Mouse (Mus musculus): ENCODE data around the gene Zbtb40.

The Zbtb40 gene

DNA sequence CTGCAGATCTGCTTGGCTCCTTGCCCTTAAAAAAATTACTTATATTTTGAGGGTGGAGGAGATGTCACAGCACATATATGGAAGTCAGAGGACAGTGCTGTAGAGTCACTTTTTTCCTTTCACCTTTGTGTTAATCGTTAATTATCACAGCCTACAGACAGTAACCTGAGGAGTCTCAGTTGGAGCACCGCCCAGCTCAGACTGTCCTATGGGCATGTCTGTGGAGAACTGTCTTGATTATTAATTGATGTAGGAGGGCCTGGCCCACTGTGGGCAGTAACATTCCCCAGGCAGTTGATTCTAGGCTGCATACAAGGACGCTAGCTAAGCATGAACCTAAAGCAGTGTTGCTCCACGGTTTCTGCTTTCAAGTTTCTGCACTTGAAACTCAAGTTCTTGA, 16.1 kb downstream of the Zbtb40 start:
- no peak for DNase-seq

DNA sequence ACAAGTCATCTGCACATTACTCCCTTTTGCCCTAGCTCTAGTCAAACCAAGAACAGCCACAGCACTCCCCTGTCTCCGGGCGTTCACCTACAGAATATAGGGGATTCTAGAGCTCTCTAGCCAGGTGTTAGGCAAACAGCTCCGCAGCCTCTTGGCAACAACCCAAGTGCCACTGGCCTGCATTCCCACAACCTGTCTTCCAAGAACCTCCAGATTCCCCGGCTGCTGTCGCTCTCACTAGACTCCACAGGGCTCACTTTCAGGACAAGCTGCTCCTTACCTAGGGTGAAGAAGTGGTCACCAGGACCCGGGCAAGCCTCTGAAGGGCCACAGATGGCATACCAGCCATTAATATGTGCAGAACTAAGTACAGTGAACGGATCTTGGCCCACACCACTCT, 17.3 kb downstream of the Zbtb40 start:
- no peak for DNase-seq

DNA sequence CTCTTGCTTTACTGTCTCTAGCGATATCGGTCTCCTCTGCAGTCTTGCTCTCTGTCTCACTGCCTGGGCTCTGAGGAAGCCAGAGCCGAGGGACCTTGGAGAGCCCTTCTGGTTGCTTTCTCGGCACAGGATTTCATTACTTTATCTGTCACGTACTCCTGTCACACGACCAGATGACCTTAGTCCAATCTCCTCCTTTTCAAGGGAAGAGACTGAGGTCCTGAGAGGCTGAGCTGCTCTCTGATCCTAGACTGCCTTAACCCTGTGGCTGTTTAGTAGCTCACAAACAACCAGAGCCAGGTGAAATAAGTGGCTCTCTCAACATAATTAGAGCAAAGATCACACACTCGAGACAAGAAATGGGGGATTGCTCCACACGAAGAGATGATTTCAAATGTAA, 19.3 kb downstream of the Zbtb40 start:
- no peak for DNase-seq

DNA sequence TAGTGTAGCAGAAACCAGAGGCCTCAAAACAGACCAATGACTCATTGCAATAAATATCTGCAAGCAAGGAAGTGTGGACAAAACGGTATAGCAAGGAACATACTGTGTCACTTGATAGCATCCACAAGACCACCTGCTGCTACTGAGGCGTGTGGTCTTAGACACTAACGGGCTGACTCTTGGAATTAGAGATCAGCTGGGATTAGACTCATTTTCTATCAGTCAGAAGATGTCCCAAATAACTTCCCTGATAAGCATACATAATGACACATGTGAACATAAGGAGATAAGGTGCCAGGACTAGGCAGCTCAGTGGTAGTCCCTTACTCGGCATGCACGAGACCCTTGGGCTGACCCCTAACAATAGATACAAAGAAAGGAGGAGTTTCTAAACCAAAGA, 21.6 kb downstream of the Zbtb40 start:
- DNase-seq: no peak

DNA sequence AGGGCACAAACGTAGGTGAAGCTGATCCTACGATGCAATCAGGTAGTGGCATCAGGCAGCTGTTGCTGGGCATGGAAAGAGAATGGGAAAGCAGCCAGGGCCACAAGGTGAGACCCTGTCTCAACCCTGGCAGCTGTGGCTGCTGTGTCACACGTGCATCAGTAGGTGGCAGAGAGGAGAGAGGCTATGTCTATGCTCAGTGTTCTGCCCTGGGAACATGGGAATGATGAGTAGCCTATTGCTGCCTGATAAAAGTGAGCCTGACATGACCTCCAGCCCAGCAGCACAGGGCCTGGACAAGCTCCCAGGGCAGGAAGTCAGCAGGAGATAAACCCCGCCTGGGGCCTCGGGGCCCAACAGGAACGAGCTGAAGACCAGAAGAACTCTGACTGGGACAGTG, 23.0 kb downstream of the Zbtb40 start:
- DNase-seq: no peak

DNA sequence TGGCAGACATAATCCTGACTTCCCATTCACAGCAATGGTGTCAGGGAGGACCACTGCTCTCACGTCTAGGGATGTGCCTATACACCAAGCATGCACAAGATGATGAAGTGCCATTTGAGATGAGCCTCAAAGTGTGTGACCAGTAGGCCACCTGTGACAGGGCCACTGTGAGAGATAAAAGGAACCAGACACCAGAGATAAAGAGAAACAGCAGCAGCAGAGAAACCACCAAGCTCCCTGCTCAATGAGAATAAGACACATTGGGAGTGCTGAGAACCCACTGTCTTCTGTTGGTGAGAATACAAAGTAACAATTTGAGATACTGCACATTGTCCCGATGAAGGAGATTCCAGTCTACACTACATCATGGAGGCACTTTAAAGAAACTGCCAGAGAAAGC, 23.5 kb downstream of the Zbtb40 start:
- no peak for DNase-seq

DNA sequence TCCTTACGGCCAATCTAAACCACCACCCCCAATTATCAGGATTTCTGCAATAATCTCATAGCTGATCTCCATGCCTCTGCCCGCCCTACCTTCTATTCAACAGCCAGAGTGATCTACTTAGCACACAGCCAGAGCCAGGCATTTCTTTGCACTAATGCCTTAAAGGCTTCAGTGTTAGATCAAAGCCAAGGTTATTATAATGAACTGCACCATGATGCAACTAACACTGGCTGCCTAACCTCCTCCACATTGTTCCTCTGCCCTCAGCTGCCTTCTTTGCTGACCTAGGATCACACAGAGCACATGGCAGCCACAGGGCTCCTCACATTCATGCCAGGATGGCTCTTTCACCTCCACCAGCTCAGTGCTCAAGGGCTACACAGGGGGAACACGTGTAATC, 28.5 kb downstream of the Zbtb40 start:
- DNase-seq: no peak

DNA sequence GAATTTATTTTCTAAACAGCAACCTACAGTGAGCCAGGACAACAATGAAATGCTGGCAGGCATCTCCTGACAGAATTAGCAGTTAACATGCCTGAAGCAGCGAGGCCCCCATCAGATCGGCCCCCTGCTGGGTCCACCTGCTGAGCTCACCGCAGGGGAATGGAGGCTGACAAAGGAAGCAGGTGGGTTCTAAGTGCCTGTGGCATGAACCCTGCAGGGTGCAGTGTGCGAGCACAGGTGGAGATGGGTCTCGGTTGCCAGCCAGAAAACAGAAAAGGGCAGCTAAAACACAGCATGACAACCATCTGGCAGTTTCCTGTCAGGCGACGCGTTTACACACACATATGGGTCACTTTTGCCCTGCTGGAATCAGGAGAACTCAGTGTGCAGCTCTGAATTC, 32.7 kb downstream of the Zbtb40 start:
- DNase-seq: peak; percentile 80 to 86

DNA sequence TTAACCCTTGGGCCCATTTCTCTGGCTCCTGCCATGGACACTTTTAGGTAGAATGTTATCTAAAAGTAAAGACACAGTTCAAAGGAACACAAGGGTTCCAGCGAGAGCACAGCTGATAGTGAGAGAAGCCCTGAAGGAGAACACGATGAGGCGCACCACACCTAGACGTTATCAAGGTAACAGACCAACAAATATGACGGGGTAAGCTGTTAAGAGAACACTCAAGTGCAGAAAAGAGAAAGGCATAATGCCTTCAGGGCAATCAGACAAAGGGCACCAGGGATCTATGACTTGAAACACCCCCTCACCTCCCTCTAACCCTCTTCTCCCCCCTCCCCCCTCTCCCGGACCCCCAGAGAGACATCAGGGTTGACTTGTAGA, 33.1 kb downstream of the Zbtb40 start:
- no peak for DNase-seq

DNA sequence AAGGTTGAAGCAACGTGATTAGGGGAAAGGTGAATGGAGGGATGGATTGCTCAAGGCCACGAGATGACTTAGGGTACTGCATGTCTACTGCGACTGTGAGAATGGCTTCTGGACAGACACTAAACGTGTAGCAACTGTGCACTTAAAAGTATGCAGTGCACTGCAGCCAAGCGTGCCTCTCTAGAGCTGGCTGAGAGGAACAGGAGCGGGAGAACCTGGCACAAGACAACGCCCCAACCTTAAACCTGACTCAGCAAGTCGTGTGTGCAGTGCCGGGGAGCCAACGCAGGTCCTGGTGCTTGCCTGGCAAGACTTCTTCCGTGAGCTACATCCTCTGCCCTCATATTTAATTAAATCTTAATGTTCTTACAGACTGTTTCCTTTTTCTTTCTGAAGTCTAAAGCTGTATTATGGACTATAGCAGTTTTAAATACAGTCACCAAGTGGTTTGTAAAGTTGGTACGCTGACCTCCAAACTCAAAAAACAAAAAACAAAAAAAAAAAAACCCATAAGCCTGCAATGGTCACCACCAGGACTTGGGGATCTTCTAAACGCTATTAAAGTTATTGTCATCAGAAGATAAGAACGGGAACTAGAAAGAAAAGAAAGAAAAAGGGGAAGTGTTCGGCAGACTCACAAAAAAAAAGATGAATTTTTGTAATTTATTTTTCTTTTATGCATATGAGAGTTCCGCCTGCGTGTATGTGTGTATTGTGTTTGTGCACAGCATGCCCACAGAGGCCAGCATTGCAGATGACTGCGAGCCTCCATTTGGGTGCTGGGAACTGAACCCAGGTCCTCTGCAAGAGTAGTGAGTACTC, 33.7 kb downstream of the Zbtb40 start:
- DNase-seq: peak in 1 of 2 experiments; percentile 36

DNA sequence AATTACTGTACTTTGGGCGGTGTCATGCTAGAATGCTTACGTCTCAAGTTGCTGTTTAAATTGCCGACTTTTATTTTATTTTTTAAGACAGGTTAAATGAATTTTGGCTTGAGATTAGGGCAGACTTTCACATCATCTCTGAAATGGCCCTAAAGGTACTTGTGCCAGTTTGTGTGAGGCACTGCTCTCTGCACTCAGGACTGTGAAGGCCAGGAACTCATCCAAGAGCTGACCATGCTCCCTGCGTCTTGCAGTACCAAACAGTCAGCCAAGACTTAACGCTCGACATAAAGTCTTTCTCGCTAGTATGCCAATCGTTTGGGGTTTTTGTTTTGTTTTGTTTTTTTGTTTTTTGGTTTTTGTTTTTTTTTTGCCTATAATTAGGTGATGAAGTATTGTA, 34.5 kb downstream of the Zbtb40 start:
- DNase-seq: no peak

DNA sequence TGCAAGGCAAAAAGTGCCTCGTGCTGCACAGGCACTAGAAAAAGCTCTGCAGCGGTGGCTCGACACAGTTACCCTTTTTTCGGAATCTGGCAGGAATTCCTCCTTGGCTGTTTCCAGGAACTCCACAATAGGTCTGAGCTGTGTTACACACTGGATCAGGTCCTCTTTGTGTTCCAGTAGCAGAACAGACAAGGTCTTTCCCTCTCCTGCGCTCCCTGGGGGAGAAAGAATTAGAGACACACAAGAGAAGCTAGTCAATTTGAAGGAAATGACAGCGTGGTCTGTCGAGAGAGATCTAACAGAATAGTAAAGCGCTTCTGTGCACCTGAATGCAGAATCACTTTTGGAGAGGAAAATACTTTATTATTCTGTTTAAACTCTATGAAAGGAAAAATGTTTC, 41.6 kb downstream of the Zbtb40 start:
- no peak for DNase-seq

DNA sequence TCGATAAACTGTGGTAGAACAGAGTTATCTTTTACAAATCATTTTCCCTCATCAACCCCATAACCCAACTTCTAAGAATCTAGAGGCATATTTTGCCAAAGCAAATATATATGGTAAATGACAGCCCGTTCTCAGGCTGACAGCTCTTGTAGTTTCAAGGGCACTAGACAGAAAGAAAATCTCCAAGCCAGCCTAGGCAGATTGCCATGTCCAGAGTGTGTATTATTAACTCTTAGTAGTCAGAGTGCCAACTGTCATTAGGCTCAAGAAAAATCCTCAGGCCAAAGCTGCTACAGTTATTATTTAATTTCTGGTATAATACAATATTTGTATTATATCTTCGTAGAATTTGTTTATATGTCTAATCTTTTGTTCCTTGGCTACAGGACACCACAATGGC, 46.8 kb downstream of the Zbtb40 start:
- no peak for DNase-seq

DNA sequence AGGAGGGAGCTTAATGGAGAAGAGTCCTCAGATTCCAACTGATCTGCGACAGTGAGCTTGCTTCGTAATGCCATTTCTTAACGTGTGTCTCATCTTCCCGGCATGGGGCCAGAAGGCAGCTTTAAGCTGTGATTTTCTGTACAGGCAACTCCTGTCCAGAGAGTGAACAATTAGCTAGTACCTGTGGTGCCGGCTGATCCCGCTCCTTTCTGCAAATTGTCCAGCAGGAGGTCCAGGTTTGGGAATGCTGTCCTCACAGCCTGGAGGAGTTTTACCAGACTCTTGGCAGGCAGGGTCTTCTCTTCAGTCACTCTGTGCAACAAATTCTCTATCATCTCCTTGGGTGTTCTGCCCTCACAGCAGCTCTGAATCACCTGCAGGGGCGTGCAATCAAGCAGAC, 47.6 kb downstream of the Zbtb40 start:
- DNase-seq: no peak

DNA sequence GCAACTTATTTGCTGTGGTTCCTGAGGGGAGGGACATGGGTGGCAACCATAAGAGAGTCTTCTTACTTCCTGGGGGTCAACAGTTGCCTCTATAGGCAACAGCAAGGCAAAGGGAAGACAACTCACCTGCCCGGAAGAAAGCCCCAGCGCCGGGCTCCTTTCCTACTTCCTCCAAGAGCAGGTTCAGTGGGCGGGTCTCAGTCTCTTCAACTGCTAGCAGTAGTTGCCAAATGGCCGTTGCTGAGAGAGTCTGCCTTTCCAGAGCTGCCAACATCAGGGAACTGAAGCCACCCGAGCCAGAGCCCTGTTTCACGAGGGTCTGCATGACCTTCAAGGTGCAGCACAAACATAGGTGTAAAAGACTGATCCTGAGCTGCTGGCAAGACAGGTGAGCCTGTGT, 50.2 kb downstream of the Zbtb40 start:
- DNase-seq: no peak

DNA sequence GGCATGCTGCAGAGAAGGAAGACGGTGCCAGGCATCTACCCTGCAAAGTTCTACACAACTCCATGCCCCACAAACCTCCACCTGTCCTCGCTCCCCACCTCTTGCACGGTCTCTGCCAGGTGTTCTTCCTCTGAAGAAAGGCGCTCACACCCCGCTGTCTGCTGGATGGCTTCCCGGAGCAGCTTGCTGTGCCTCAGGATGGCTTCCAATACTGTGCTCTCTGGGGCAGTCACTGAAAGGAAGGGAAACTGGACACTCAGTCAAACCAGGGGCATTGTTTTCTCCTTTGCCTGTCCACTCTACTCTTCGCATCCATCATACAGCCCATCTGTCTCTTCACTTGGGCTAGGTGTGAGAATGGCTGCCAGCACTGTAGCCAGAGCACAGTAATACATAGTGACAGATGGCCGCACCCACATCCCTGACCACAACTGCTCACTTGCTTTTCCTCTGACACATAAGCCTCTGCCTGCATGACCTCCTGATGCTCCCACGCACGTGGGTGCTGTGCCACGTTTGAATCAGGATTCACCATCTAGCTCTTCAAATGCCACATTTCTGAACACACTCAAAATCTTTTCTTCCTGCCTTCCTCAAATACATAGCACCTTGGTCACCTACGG, 50.8 kb downstream of the Zbtb40 start:
- peak; percentile 84 for DNase-seq

DNA sequence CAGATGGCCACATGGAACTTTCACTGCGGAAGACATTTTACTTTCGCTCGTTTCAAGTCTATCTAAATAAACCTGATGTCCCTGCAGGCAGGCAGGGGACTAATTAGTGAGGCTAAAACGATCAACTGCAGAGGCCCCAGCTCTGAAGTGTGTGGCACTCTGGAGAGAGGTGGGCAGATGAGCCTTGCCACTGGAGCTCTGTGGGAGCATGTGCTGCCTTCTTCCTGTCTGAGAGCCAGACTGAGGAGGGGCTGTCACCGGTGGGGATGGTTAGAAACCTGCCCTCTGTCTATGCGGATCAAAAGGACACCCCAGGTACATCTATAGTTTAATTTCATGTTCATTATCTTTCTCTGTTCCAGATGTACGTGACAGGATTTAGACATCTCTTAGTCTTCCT, 51.7 kb downstream of the Zbtb40 start:
- DNase-seq: no peak

DNA sequence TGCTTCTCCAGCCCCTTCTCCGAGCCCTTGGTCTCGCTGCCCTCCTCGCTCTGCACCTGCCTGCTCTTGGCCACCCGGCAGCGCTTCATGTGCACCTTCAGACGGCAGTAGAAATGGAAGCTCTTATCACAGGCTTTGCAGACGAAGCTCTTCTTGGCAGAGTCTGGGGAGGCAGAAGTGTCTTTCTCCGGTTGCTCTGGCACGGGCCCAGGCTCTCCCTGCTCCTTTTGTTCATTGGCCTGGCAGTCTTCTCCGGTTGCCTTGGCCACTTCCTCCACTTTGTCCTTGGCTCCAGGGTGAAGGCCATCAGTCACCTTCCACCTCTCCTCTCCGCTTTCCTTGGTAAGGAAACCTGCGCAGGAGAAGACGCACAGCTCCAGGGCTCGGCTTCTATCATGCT, 53.2 kb downstream of the Zbtb40 start:
- DNase-seq: peak; percentile 71 to 72

DNA sequence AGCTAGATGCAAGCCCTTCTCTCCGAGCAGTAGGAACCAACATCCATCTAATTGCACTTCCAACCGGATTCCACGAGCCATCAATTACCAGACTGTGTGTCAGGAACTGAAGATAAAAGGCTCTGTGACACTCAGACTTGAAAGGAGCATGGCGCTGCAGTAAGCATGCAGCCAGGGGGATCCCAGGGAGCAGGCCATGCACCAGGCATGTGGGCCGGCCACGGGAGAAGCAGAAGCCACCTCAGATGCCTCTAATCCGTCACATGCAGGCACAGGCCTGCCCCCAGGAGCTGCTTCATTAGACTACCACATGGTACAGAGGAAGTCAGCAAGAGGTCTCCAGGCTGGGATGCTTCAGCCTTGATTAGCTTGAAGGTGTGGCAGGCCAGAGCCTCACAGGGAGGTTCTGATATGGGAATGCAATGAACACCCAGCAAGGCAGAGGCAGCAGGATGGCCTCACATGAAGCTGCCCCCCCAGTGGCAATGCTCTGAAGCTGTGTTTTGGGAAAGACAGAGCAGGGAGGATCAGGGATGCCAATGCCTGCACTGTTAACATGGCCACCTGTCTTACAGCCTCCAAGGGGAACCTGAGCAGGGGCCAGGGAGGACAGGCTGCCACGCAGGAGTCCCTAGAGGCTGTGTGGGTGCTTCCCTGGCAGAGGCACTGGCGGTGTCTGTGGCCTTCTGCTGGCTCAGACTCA, 66.5 kb downstream of the Zbtb40 start:
- DNase-seq: no peak

DNA sequence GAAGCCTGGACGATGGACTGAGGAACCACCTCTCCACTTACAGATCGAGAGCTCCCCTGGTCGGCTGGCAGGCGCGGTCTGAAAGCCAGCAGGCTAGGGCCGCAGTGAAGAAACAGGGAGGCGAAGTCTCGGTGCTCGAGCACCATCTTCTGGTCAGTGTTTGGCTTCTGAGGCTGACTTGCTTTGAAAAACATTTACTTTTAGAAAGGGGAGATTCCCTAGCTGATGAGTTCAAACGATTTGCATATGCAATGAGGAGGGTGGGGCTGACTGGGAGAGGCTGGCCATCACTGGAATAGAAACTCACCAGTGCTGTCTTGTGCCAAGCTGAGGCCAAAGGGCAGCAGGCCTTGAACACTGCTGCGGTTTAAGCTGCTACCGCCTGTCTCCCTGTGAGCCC, 67.3 kb downstream of the Zbtb40 start:
- peak; percentile 74 to 77 for DNase-seq

DNA sequence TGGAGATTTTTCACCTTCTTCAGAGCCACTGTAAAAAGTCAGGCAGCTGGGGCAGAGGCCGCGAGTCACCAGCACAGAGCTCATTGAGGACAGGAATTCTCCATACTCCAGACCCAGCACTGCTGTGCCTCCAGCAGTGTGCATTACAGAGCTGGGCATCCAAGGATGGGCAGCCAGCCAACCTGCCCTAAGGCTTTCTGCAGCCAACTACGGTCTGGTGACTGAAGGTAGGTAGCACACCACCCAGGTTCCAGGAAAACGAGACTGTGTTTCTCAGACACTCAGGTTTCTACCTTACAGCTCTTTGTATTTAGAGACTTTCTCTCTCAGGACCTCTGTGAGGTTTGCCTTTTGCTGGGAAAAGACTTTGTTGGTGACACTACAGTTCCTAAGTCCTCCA, 67.7 kb downstream of the Zbtb40 start:
- DNase-seq: peak; percentile 37 to 57

DNA sequence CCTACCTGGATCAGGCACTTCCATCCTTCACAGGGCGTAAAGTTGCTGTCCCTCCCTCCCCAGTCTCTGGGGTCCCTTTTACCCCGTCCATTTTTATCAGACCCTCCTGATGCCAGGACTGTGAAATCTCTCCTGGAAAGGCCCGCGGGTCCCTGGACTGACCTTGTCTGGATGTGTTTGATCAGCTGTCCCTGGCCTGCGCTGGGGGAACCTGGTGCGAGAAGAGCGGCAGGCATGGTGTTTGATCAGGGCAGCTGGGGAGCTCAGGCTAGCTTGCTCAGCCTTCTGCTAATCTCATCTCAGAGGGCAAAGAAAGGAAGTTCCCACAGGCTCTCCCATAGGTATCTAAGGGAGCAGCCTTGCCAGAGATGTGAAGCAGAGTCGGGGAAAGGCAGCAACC, 71.4 kb downstream of the Zbtb40 start:
- DNase-seq: no peak

DNA sequence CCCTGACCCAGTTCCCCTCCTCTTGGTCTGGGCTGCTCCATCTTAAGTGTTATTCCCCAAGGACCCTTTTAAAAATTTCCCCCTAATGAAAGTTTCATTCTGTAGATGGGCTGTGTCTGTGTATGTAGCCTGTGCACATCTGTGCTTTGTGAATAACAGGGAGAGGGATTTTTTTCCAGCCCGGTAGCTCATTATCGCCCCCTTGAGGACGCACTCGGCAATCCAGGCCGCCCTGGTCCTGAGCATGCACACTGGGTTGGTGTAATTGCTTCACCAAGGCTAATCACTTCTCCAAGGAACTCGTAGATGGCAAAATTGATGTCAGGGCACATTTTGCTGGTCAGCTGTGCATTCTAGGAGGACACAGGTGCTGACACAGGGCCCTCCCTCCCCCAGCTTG, 77.7 kb downstream of the Zbtb40 start:
- peak; percentile 56 to 68 for DNase-seq
